Mouse (Mus musculus) ovary, postnatal 36 days (tissue): ENCODE measurements around the gene Myo1c.

Experiments used
- DNase-seq: peaks from one replicate; pipeline ENCODE4 v3.0.0; 2022; ENCODE audit warnings: low spot score, mixed read lengths

The Myo1c gene

DNA sequence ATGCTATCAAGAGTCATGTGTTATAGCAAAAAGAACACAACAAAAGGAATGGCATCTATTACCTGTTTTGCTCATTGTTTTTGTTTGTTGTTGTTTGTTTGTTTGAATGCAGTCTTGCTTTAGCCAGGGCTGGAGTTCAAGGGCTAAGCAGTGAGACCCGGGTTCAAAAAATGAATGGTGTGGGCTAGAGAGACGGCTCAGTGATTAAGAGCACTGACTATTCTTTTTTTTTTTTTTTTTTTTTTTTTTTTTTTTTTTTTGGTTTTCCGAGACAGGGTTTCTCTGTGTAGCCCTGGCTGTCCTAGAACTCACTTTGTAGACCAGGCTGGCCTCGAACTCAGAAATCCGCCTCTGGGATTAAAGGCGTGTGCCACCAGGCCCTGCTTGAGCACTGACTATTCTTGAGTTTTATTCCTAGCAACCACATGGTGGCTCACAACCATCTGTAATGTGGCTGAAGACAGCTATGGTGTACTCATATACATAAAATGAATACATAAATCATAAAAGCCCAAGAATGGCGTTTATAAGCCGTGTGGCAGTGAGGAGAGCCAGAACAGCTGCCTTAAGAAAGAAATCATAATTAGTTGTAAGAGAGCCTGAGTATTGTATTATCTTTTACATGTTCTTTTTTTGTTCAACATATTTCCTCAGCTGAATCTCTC, 66.5 kb downstream of the Myo1c start:
- DNase-seq = no peak

- no peak for DNase-seq
Measured at GRCm38 (mm10) chr11:75722339-75722738, 72.0 kb downstream of the Myo1c start.
